Mouse (Mus musculus) hindbrain, embryonic 16.5 days (tissue): ENCODE measurements around the gene Hlx. TPM values are rescaled to one million over a fixed set of nuclear protein-coding genes. Genes with fewer than 3 reads are reported as not detected.

Experiments used
- ATAC-seq: fragments of 200-750 bp; cut with Nextera tagmentation; 2 replicates; pipeline ENCODE4 v1.8.0; 2017; ENCODE audit warnings: moderate TSS enrichment, moderate library complexity
- H3K27ac ChIP-seq: fragments of 300-500 bp; sonication (generic); 2 replicates; pipeline ENCODE4 v1.5.1; 2014; ENCODE audit warnings: low read depth, mild to moderate bottlenecking, control low read depth, low read length, moderate library complexity
- H3K27me3 ChIP-seq: fragments of 300-500 bp; sonication (generic); replicated peaks from 2 replicates; pipeline ENCODE4 v1.6.1; 2014; ENCODE audit warnings: low read length; ENCODE audit not compliant: control insufficient read depth, insufficient read depth
- H3K36me3 ChIP-seq: fragments of 300-500 bp; sonication (generic); 2 replicates; pipeline ENCODE4 v1.6.1; 2014; ENCODE audit warnings: mild to moderate bottlenecking, low read length, moderate library complexity, mixed read lengths; ENCODE audit not compliant: control insufficient read depth, insufficient read depth
- H3K4me1 ChIP-seq: fragments of 300-500 bp; sonication (generic); 2 replicates; pipeline ENCODE4 v1.6.1; 2014; ENCODE audit warnings: low read depth, low read length; ENCODE audit not compliant: control insufficient read depth, insufficient read depth
- H3K4me2 ChIP-seq: fragments of 300-500 bp; sonication (generic); 2 replicates; pipeline ENCODE4 v1.6.1; 2014; ENCODE audit warnings: mild to moderate bottlenecking, low read length, control low read depth, moderate library complexity
- H3K4me3 ChIP-seq: fragments of 300-500 bp; sonication (generic); 2 replicates; pipeline ENCODE4 v1.5.1; 2014; ENCODE audit warnings: mild to moderate bottlenecking, low read length, control low read depth, moderate library complexity
- H3K9ac ChIP-seq: fragments of 300-500 bp; sonication (generic); 2 replicates; pipeline ENCODE4 v1.6.1; 2014; ENCODE audit warnings: low read depth, mild to moderate bottlenecking, control low read depth, low read length, moderate library complexity
- H3K9me3 ChIP-seq: fragments of 300-500 bp; sonication (generic); 2 replicates; pipeline ENCODE4 v1.6.1; 2014; ENCODE audit warnings: mild to moderate bottlenecking, low read length, moderate library complexity; ENCODE audit not compliant: control insufficient read depth
- WGBS: fragments of 180-500 bp; shearing (Covaris S2); extraction: QIAGEN DNeasy Blood & Tissue Kit; methylation state at CpG from one replicate; pipeline ENCODE4 v1.1.7; 2014; 5-methylcytosine and 5-hydroxymethylcytosine counted together
- polyA plus RNA-seq: library from polyadenylated mRNA; unstranded; fragments of >200 nt; fragmentation: Nextera tagmentation; extraction: Ambion mirVana; gene quantifications from 2 replicates; pipeline ENCODE4 v1.2.1, GENCODE M21; 2015

Gene Hlx
- polyA plus RNA-seq, 1 experiment from 2014 or later = 2.3 TPM

- Histone ChIP-seq H3K36me3 (no peaks in the 10 kb centered on the region), H3K27me3 (peaks cover 52% of the 10 kb centered on the region), H3K9me3 (no peaks in the 10 kb centered on the region), H3K27ac (no peak overlapping the region), H3K9ac (no peak overlapping the region), H3K4me1 (peaks cover 20% of the 10 kb centered on the region), H3K4me3 (no peak overlapping the region), H3K4me2 (no peak overlapping the region)
- 6% methylated on average over 6 of the region's 6 CpGs for WGBS
- ATAC-seq = no peak
Observed at GRCm38 (mm10) chr1:184728561-184729115, 3.8 kb downstream of the Hlx start.

- Histone ChIP-seq H3K4me3 (peak overlapping the region; percentile 44), H3K4me2 (peak overlapping the region; percentile 76), H3K27ac (no peak overlapping the region), H3K9ac (peak overlapping the region; percentile 46), H3K9me3 (no peaks in the 10 kb centered on the region), H3K27me3 (peaks cover 55% of the 10 kb centered on the region), H3K36me3 (no peaks in the 10 kb centered on the region), H3K4me1 (peaks cover 17% of the 10 kb centered on the region)
- ATAC-seq = peak; percentile 59; the same call in 1 of the 2 replicates
- 2% methylated on average over 49 of the region's 49 CpGs for WGBS
Observed at GRCm38 (mm10) chr1:184727401-184728265, 4.8 kb downstream of the Hlx start.

DNA sequence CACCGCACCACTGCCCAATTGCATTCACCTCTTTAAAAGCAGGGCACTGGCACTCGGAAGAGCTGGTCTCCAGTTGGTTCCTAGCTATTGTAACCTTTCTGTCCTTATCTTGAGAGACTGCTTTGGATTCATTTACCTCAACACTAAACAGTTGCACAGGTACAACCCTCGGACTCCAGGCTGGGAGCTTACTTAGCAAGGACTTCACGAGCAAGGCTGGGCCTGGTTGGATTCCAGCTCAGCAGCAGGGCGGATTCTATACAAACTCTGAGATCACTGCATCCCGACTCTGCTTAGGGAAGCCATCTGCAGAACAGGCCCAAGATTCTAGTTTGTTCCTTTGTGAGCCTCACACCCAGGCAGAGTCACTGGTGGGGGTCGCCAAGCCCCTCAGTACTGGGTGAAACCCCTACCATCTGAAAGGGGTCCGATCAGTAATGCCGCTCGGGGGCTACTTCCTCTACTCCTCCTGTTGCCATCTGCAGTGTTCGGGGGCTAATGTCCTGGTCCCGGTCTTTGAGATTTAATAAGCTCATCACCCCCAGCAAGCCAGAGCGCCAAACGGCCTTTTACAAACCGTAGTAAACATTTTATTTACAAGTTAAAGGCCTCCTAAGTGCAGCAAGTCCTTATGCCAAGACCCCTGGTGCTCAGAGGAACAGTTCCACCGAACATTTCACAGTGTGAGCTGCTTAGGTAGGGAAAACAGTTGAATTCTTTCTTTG, 5.7 kb downstream of the Hlx start:
- Histone ChIP-seq H3K4me1 (peaks cover 12% of the 10 kb centered on the region), H3K9me3 (no peaks in the 10 kb centered on the region), H3K36me3 (no peaks in the 10 kb centered on the region), H3K27ac (no peak overlapping the region), H3K4me2 (peak overlapping the region; percentile 76), H3K9ac (no peak overlapping the region), H3K4me3 (no peak overlapping the region), H3K27me3 (peaks cover 62% of the 10 kb centered on the region)
- no peak for ATAC-seq
- 11% methylated on average over 16 of the region's 16 CpGs for WGBS

- peaks cover 74% of the 10 kb centered on the region for H3K27me3 ChIP-seq
- H3K4me3 ChIP-seq = no peak overlapping the region
- WGBS = 4% methylated on average over 11 of the region's 11 CpGs
- no peaks in the 10 kb centered on the region for H3K9me3 ChIP-seq
- no peak overlapping the region for H3K27ac ChIP-seq
- H3K9ac ChIP-seq = no peak overlapping the region
- no peaks in the 10 kb centered on the region for H3K36me3 ChIP-seq
- no peak overlapping the region for H3K4me2 ChIP-seq
- no peak for ATAC-seq
- H3K4me1 ChIP-seq = peaks cover 9% of the 10 kb centered on the region
Observed at GRCm38 (mm10) chr1:184725318-184725790, 7.1 kb downstream of the Hlx start.

DNA sequence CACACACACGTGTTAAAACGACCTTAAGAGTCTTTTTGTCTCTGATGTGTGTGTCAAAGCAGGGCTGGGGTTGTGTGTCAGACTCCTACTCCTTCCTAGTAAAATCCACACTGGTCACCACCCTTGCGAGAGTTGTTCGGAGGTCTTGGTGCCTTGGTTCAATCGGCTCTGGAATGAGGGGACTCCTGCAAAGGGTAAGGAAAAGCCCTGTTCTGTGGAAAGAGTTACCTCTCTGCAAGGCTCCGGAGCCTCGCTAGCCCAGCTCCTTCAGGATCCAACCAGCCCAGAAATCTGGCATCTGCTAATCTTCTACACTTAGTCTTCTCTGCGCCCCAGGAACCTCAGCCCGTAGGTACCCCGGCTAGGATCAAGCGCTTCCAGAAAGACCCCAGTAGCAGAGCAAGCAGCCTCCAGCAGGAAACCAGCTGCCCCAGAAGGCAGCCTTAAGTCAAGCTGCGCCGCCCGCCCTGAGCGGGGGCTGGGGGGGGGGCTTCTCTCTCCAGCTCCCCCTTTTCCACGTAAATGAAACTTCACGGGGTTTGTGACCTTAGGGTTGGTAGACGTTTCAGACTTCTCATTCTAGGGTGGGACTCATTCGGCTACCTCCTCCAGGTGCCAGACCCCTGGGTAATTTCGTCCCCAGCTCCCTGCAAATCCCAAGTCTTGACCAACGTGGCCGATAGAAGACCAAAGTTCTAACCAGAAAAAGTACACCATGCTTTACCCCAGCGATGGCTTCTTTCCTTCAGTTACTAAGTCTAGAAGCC, 7.7 kb downstream of the Hlx start:
- Histone ChIP-seq H3K27ac (no peak overlapping the region), H3K9ac (no peak overlapping the region), H3K4me3 (no peak overlapping the region), H3K4me1 (peaks cover 9% of the 10 kb centered on the region), H3K9me3 (no peaks in the 10 kb centered on the region), H3K27me3 (peaks cover 79% of the 10 kb centered on the region), H3K36me3 (no peaks in the 10 kb centered on the region), H3K4me2 (no peak overlapping the region)
- 4% methylated on average over 23 of the region's 23 CpGs for WGBS
- ATAC-seq = no peak

GRCm38 (mm10) chr1:184723899-184724298, 8.5 kb downstream of the Hlx start:
- H3K4me1 ChIP-seq = peaks cover 9% of the 10 kb centered on the region
- no peak overlapping the region for H3K9ac ChIP-seq
- ATAC-seq = no peak
- H3K4me2 ChIP-seq = no peak overlapping the region
- peaks cover 85% of the 10 kb centered on the region for H3K27me3 ChIP-seq
- H3K27ac ChIP-seq = no peak overlapping the region
- no peak overlapping the region for H3K4me3 ChIP-seq
- no peaks in the 10 kb centered on the region for H3K36me3 ChIP-seq
- 9% methylated on average over 3 of the region's 3 CpGs for WGBS
- no peaks in the 10 kb centered on the region for H3K9me3 ChIP-seq

DNA sequence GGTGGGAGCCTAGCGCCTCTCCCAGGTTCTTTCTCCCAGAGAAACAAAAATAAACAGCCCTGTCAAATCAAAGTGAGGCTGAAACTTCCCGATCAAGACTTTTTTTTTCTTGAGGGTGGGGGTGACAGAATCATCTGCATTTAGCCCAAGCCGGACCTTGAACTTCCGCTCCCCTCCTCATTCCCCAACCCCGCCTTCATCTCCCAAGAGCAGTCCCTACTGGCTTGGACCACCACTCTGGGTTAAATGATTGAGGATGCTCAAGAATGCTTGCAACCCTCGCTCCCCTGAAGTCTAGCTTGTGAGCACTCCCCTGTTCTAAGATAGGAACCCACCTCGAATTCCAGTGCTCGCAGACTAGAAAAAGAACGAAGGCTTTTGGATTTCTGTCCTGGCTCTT, 11.3 kb downstream of the Hlx start:
- 3% methylated on average over 9 of the region's 9 CpGs for WGBS
- H3K27ac ChIP-seq = no peak overlapping the region
- no peaks in the 10 kb centered on the region for H3K36me3 ChIP-seq
- no peaks in the 10 kb centered on the region for H3K9me3 ChIP-seq
- H3K4me2 ChIP-seq = no peak overlapping the region
- peaks cover 82% of the 10 kb centered on the region for H3K27me3 ChIP-seq
- ATAC-seq = no peak
- H3K4me3 ChIP-seq = no peak overlapping the region
- H3K9ac ChIP-seq = no peak overlapping the region
- no peaks in the 10 kb centered on the region; the same call in 1 of the 2 replicates for H3K4me1 ChIP-seq

DNA sequence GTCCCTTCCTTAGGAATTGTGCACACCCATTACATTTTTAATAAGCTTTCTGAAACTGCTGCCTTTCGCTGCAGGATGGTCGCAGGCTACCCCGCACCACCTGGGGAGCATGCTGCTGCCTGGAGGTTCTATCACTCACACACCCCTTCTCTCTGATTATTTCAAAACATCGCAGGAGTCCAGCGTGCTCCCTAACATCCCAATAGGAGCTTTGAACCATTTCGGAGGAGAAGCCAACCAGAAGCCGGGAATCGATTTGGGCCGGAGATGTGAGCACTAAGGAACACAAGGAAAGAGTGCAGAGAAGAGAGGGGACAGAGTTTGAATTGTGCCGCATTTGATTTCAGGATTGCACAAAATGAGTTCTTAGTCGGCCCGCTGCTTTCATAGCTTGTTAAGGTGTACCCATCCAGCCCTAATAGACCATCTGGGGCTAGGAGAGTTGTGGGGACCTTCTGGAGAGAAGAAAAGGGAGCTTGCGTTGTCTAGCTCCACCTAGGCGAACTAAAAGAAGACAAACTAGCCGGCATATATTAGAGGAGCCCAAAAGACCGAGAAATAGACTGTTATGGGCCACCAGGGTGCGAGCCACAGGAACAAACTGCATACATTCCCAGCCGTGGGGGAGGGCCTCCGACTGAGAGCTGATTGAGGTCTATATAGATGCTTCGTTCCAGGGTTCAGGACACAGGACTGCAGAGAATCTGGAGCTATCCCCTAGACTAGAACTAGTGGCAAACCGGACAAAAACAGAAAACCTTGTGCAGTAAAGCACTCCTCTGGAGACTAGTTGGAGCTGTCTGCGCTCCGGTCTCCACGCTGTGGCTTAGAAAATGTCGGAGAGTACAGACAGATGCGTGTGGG, 12.0 kb downstream of the Hlx start:
- H3K27ac ChIP-seq = no peak overlapping the region
- no peak overlapping the region for H3K9ac ChIP-seq
- ATAC-seq = no peak
- no peak overlapping the region for H3K4me2 ChIP-seq
- no peaks in the 10 kb centered on the region for H3K9me3 ChIP-seq
- no peaks in the 10 kb centered on the region for H3K36me3 ChIP-seq
- H3K27me3 ChIP-seq = peaks cover 80% of the 10 kb centered on the region
- WGBS = 2% methylated on average over 26 of the region's 26 CpGs
- no peak overlapping the region for H3K4me3 ChIP-seq
- no peaks in the 10 kb centered on the region; the same call in 1 of the 2 replicates for H3K4me1 ChIP-seq
